ENCODE assay signal across 14 mouse cellular contexts in genomic region chr16:38756572-38756971, GRCm38 (mm10). TPM values are rescaled to one million over a fixed set of nuclear protein-coding genes. Genes with fewer than 3 reads are reported as not detected.
DNase-seq lines count a peak whose midpoint lies in the region; ATAC-seq and TF ChIP-seq lines count a peak whose summit lies in the region.
"Had no signal": no experiment of that assay in that cellular context is flagged by ENCODE, and none has a peak within 500 bp of the region (broad histone marks: within the 10 kb centered on the region; RNA-seq: fewer than 3 reads in every experiment).

No protein-coding gene starts in this region.

- H3K4me2 ChIP-seq in heart, embryonic 14.5 days (ENCODE audit: low read length) = no peak overlapping the region
- no peak overlapping the region for H3K4me2 ChIP-seq in lung, embryonic 14.5 days
- H3K4me2 ChIP-seq in midbrain, embryonic 13.5 days (replicated peaks) = no peak overlapping the region
- H3K4me2 ChIP-seq: embryonic facial prominence, embryonic 13.5 days; hindbrain, embryonic 14.5 days; midbrain, embryonic 15.5 days had no signal

- H3K27me3 ChIP-seq in heart, embryonic 14.5 days (ENCODE audit: control insufficient read depth, insufficient read depth, low read length) = no peaks in the 10 kb centered on the region
- no peaks in the 10 kb centered on the region for H3K27me3 ChIP-seq in lung, embryonic 14.5 days (ENCODE audit: insufficient read depth, low read length)
- no peaks in the 10 kb centered on the region for H3K27me3 ChIP-seq in midbrain, embryonic 13.5 days
- H3K27me3 ChIP-seq: CH12.LX; embryonic facial prominence, embryonic 13.5 days; forebrain, embryonic 13.5 days; midbrain, embryonic 15.5 days had no signal

- WGBS in heart, embryonic 14.5 days = 59% methylated on average over 4 of the region's 4 CpGs
- WGBS in lung, embryonic 14.5 days = 41% methylated on average over 4 of the region's 4 CpGs
- 85% methylated on average over 4 of the region's 4 CpGs for WGBS in midbrain, embryonic 13.5 days

- H3K9me3 ChIP-seq in heart, embryonic 14.5 days (ENCODE audit: control insufficient read depth, low read length) = no peaks in the 10 kb centered on the region
- no peaks in the 10 kb centered on the region for H3K9me3 ChIP-seq in lung, embryonic 14.5 days (ENCODE audit: low read depth, low read length)
- no peaks in the 10 kb centered on the region for H3K9me3 ChIP-seq in midbrain, embryonic 13.5 days
- H3K9me3 ChIP-seq: embryonic facial prominence, embryonic 13.5 days; forebrain, embryonic 13.5 days; midbrain, embryonic 15.5 days had no signal

- H3K27ac ChIP-seq in heart, embryonic 14.5 days (replicated peaks in 1 of 2; ENCODE audit: control insufficient read depth in 1 of 2, insufficient read depth in 1 of 2, low read depth in 2 of 2, low read length in 2 of 2) = peak overlapping the region; percentile 70 to 72
- peak overlapping the region; percentile 60; the same call in 1 of the 2 replicates for H3K27ac ChIP-seq in lung, embryonic 14.5 days (ENCODE audit: low read depth)
- peak overlapping the region; percentile 87 for H3K27ac ChIP-seq in brown adipose tissue, adult 24 weeks (replicated peaks; ENCODE audit: low read depth, low read length)
- no peak overlapping the region for H3K27ac ChIP-seq in midbrain, embryonic 13.5 days
- H3K27ac ChIP-seq: embryonic facial prominence, embryonic 13.5 days; forebrain, embryonic 13.5 days; hindbrain, embryonic 14.5 days; midbrain, embryonic 15.5 days had no signal

- H3K4me3 ChIP-seq in heart, embryonic 14.5 days (ENCODE audit: control insufficient read depth in 1 of 2, insufficient read depth in 1 of 2, low read depth in 1 of 2, low read length in 2 of 2) = no peak overlapping the region
- no peak overlapping the region for H3K4me3 ChIP-seq in lung, embryonic 14.5 days (ENCODE audit: low read depth, low read length)
- H3K4me3 ChIP-seq in brown adipose tissue, adult 24 weeks (ENCODE audit: insufficient read depth, low read depth, low read length) = no peak overlapping the region
- no peak overlapping the region for H3K4me3 ChIP-seq in midbrain, embryonic 13.5 days (replicated peaks)
- H3K4me3 ChIP-seq: embryonic facial prominence, embryonic 13.5 days; forebrain, embryonic 13.5 days; midbrain, embryonic 15.5 days had no signal

- H3K4me1 ChIP-seq in heart, embryonic 14.5 days (ENCODE audit: control insufficient read depth in 2 of 2, insufficient read depth in 2 of 2, low read length in 2 of 2) = peaks cover 9 to 14% of the 10 kb centered on the region in 2 experiments
- H3K4me1 ChIP-seq in lung, embryonic 14.5 days (ENCODE audit: insufficient read depth) = no peaks in the 10 kb centered on the region; the same call in none of the 2 replicates
- peaks cover 27% of the 10 kb centered on the region for H3K4me1 ChIP-seq in brown adipose tissue, adult 24 weeks (ENCODE audit: control insufficient read depth, insufficient read depth, insufficient read length, low read length)
- H3K4me1 ChIP-seq in midbrain, embryonic 13.5 days (replicated peaks) = peaks cover 6% of the 10 kb centered on the region; the same call in 1 of the 2 replicates
- H3K4me1 ChIP-seq: midbrain, embryonic 15.5 days had no signal

- ATAC-seq in heart, embryonic 14.5 days (ENCODE audit: insufficient number of reproducible peaks, insufficient read depth, low FRiP score, low read depth) = no peak
- ATAC-seq in lung, embryonic 14.5 days (ENCODE audit: insufficient read depth) = no peak
- no peak for ATAC-seq in midbrain, embryonic 13.5 days
- ATAC-seq: midbrain, embryonic 15.5 days had no signal

- no peak overlapping the region for H3K9ac ChIP-seq in heart, embryonic 14.5 days (ENCODE audit: low read length)
- no peak overlapping the region for H3K9ac ChIP-seq in lung, embryonic 14.5 days
- H3K9ac ChIP-seq in midbrain, embryonic 13.5 days (replicated peaks) = no peak overlapping the region
- H3K9ac ChIP-seq: embryonic facial prominence, embryonic 13.5 days; forebrain, embryonic 13.5 days; hindbrain, embryonic 14.5 days; midbrain, embryonic 15.5 days had no signal

- H3K36me3 ChIP-seq in heart, embryonic 14.5 days (ENCODE audit: control insufficient read depth, insufficient read depth, low read length) = peaks cover 37% of the 10 kb centered on the region
- peaks cover 50% of the 10 kb centered on the region for H3K36me3 ChIP-seq in lung, embryonic 14.5 days (ENCODE audit: insufficient read depth)
- peaks cover 23% of the 10 kb centered on the region for H3K36me3 ChIP-seq in midbrain, embryonic 13.5 days

- TF ChIP-seq CTCF in lung, embryonic 14.5 days (IDR thresholded peaks at IDR 0.05; ENCODE audit: low read depth) = no peak

- intact Hi-C loops in gastrocnemius, postnatal 36 days (cut with DNase I) = no loop called here

- no peak for DNase-seq in heart, adult 9 months (ENCODE audit: low spot score in 2 of 2)
- DNase-seq in lung, embryonic 14.5 days = no peak
- no peak for DNase-seq in lung, postnatal 25 days (ENCODE audit: low spot score)
- peak; percentile 22 for DNase-seq in kidney, postnatal 14 days
- DNase-seq in gastrocnemius, postnatal 36 days = no peak

RNA-seq across cellular contexts. Expression of gene B4galt4, which starts 14.5 kb away (rescaled TPM):
- 26.2 and 27.4 TPM in 2 replicates for polyA plus RNA-seq in heart, embryonic 14.5 days (2014; fragmentation: Nextera tagmentation; extraction: Ambion mirVana)
- 36.6 and 39.0 TPM in 2 replicates for polyA plus RNA-seq in lung, embryonic 14.5 days (2014; fragmentation: Nextera tagmentation; extraction: Ambion mirVana)
- polyA plus RNA-seq in brown adipose tissue, adult 24 weeks (2012; ENCODE audit: insufficient read depth, insufficient read length, missing spikeins) = 2.4 and 3.5 TPM in 2 replicates
- 23.7 and 24.9 TPM in 2 replicates for polyA plus RNA-seq in midbrain, embryonic 13.5 days (2015; fragmentation: Nextera tagmentation; extraction: Ambion mirVana)
- 1 to 10 TPM; 3.8 to 4.4 TPM for total RNA-seq in gastrocnemius, postnatal 36 days (2021)
- total RNA-seq: CH12.LX had no signal

RNA-seq across cellular contexts. Expression of gene Arhgap31, which starts 43.5 kb away (rescaled TPM):
- 46.6 and 51.3 TPM in 2 replicates for polyA plus RNA-seq in heart, embryonic 14.5 days (2014; fragmentation: Nextera tagmentation; extraction: Ambion mirVana)
- polyA plus RNA-seq in lung, embryonic 14.5 days (2014; fragmentation: Nextera tagmentation; extraction: Ambion mirVana) = 21.6 and 22.0 TPM in 2 replicates
- 7.5 and 9.7 TPM in 2 replicates for polyA plus RNA-seq in brown adipose tissue, adult 24 weeks (2012; ENCODE audit: insufficient read depth, insufficient read length, missing spikeins)
- 3.6 and 4.6 TPM in 2 replicates for polyA plus RNA-seq in midbrain, embryonic 13.5 days (2015; fragmentation: Nextera tagmentation; extraction: Ambion mirVana)
- total RNA-seq in gastrocnemius, postnatal 36 days (2021) = 10 to 100 TPM; 12.3 to 12.4 TPM

RNA-seq across cellular contexts. Expression of gene Upk1b, which starts 43.6 kb away (rescaled TPM):
- polyA plus RNA-seq in heart, embryonic 14.5 days (2014; fragmentation: Nextera tagmentation; extraction: Ambion mirVana) = 16.4 and 19.4 TPM in 2 replicates
- polyA plus RNA-seq in lung, embryonic 14.5 days (2014; fragmentation: Nextera tagmentation; extraction: Ambion mirVana) = 15.4 and 16.8 TPM in 2 replicates
- not detected in 2 replicates for polyA plus RNA-seq in brown adipose tissue, adult 24 weeks (2012; ENCODE audit: insufficient read depth, insufficient read length, missing spikeins)
- 0.11 and 0.14 TPM in 2 replicates for polyA plus RNA-seq in midbrain, embryonic 13.5 days (2015; fragmentation: Nextera tagmentation; extraction: Ambion mirVana)
- total RNA-seq in gastrocnemius, postnatal 36 days (2021) = not detected
- total RNA-seq: CH12.LX had no signal
- polyA plus RNA-seq: forebrain, embryonic 13.5 days; neural tube, embryonic 14.5 days had no signal

Comparison
In these comparisons a context has a peak if more than half of its experiments do, and no peak if none do; other contexts are left out.
1. RNA of gene Upk1b, which starts 43.6 kb away (polyA plus RNA-seq): 16.4 to 19.4 TPM in heart, embryonic 14.5 days and 15.4 to 16.8 TPM in lung, embryonic 14.5 days; 0.11 to 0.14 TPM in midbrain, embryonic 13.5 days and not detected in brown adipose tissue, adult 24 weeks; every median in the first group is over 10 times any median in the second.